In genomic region chr2:151632982-151633381, GRCm38 (mm10) we compare ENCODE assay signal across 16 mouse cellular contexts. TPM values are rescaled to one million over a fixed set of nuclear protein-coding genes. Genes with fewer than 3 reads are reported as not detected.
DNase-seq lines count a peak whose midpoint lies in the region; ATAC-seq lines count a peak whose summit lies in the region.
"Had no signal": no experiment of that assay in that cellular context is flagged by ENCODE, and none has a peak within 500 bp of the region (broad histone marks: within the 10 kb centered on the region; RNA-seq: fewer than 3 reads in every experiment).

No protein-coding gene starts in this region.

- peak overlapping the region; percentile 99; the same call in 1 of the 2 replicates for H3K4me2 ChIP-seq in limb, embryonic 12.5 days
- no peak overlapping the region for H3K4me2 ChIP-seq in limb, embryonic 15.5 days
- peak overlapping the region; percentile 63 for H3K4me2 ChIP-seq in neural tube, embryonic 15.5 days

- ATAC-seq in limb, embryonic 12.5 days (ENCODE audit: insufficient number of reproducible peaks, insufficient read depth, low FRiP score, low TSS enrichment, low read depth): no peak
- no peak for ATAC-seq in limb, embryonic 15.5 days (ENCODE audit: insufficient number of reproducible peaks, low FRiP score, low TSS enrichment, low read depth)
- ATAC-seq in neural tube, embryonic 15.5 days (ENCODE audit: low FRiP score): no peak

- no peaks in the 10 kb centered on the region for H3K36me3 ChIP-seq in heart, embryonic 10.5 days
- no peaks in the 10 kb centered on the region for H3K36me3 ChIP-seq in limb, embryonic 12.5 days
- no peaks in the 10 kb centered on the region for H3K36me3 ChIP-seq in limb, embryonic 10.5 days
- H3K36me3 ChIP-seq in limb, embryonic 15.5 days: no peaks in the 10 kb centered on the region
- H3K36me3 ChIP-seq in neural tube, embryonic 15.5 days: no peaks in the 10 kb centered on the region
- H3K36me3 ChIP-seq: intestine, embryonic 15.5 days; liver, embryonic 13.5 days had no signal

- 39% methylated on average over 5 of the region's 5 CpGs for WGBS in heart, embryonic 10.5 days
- 22% methylated on average over 5 of the region's 5 CpGs for WGBS in limb, embryonic 12.5 days
- WGBS in limb, embryonic 10.5 days: 33% methylated on average over 5 of the region's 5 CpGs
- 33% methylated on average over 5 of the region's 5 CpGs for WGBS in limb, embryonic 15.5 days
- 42% methylated on average over 5 of the region's 5 CpGs for WGBS in neural tube, embryonic 15.5 days

- H3K4me3 ChIP-seq in heart, embryonic 10.5 days: no peak overlapping the region
- no peak overlapping the region for H3K4me3 ChIP-seq in limb, embryonic 12.5 days (replicated peaks)
- no peak overlapping the region for H3K4me3 ChIP-seq in limb, embryonic 10.5 days
- peak overlapping the region; percentile 58 for H3K4me3 ChIP-seq in limb, embryonic 15.5 days
- peak overlapping the region; percentile 85 for H3K4me3 ChIP-seq in neural tube, embryonic 15.5 days (replicated peaks)

- peak; percentile 66 for DNase-seq in heart, embryonic 10.5 days (ENCODE audit: low spot score)
- DNase-seq in heart, postnatal 25 days (ENCODE audit: low spot score): no peak
- no peak for DNase-seq in limb, embryonic 10.5 days (ENCODE audit: low spot score)
- DNase-seq in kidney, adult 9 months: no peak
- DNase-seq: liver, embryonic 13.5 days had no signal

- H3K27ac ChIP-seq in heart, embryonic 10.5 days: no peak overlapping the region
- no peak overlapping the region for H3K27ac ChIP-seq in limb, embryonic 12.5 days
- H3K27ac ChIP-seq in limb, embryonic 10.5 days: no peak overlapping the region
- no peak overlapping the region for H3K27ac ChIP-seq in limb, embryonic 15.5 days
- no peak overlapping the region for H3K27ac ChIP-seq in neural tube, embryonic 15.5 days (replicated peaks)
- H3K27ac ChIP-seq: liver, embryonic 13.5 days had no signal

- intact Hi-C loops in heart, postnatal 25 days (cut with DNase I): loop anchor here (5.0 kb wide), 1 partner anchor 141 kb away; the partner anchor contains the start of gene Nsfl1c

- no peaks in the 10 kb centered on the region for H3K9me3 ChIP-seq in heart, embryonic 10.5 days
- no peaks in the 10 kb centered on the region for H3K9me3 ChIP-seq in limb, embryonic 12.5 days
- H3K9me3 ChIP-seq in limb, embryonic 10.5 days (replicated peaks): no peaks in the 10 kb centered on the region
- H3K9me3 ChIP-seq in limb, embryonic 15.5 days: no peaks in the 10 kb centered on the region
- H3K9me3 ChIP-seq in neural tube, embryonic 15.5 days (replicated peaks): no peaks in the 10 kb centered on the region
- H3K9me3 ChIP-seq: intestine, embryonic 15.5 days; liver, embryonic 13.5 days had no signal

- H3K27me3 ChIP-seq in heart, embryonic 10.5 days (ENCODE audit: insufficient read depth, poor library complexity, severe bottlenecking): peaks cover 59% of the 10 kb centered on the region
- peaks cover 49% of the 10 kb centered on the region for H3K27me3 ChIP-seq in limb, embryonic 12.5 days
- peaks cover 52% of the 10 kb centered on the region for H3K27me3 ChIP-seq in limb, embryonic 10.5 days (ENCODE audit: low read depth, poor library complexity, severe bottlenecking)
- peaks cover 37% of the 10 kb centered on the region for H3K27me3 ChIP-seq in limb, embryonic 15.5 days
- 0 out of 2 replicates have a peak, but pooled peaks cover 3% of the 10 kb centered on the region for H3K27me3 ChIP-seq in neural tube, embryonic 15.5 days (replicated peaks)

- H3K9ac ChIP-seq in limb, embryonic 12.5 days (replicated peaks): no peak overlapping the region
- H3K9ac ChIP-seq in limb, embryonic 15.5 days: no peak overlapping the region
- H3K9ac ChIP-seq in neural tube, embryonic 15.5 days (replicated peaks): no peak overlapping the region
- H3K9ac ChIP-seq: liver, embryonic 13.5 days had no signal

- H3K4me1 ChIP-seq in heart, embryonic 10.5 days: peaks cover 11% of the 10 kb centered on the region; the same call in 1 of the 2 replicates
- peaks cover 4% of the 10 kb centered on the region; the same call in 1 of the 2 replicates for H3K4me1 ChIP-seq in limb, embryonic 12.5 days (replicated peaks)
- peaks cover 15% of the 10 kb centered on the region for H3K4me1 ChIP-seq in limb, embryonic 10.5 days
- H3K4me1 ChIP-seq in limb, embryonic 15.5 days: peaks cover 11% of the 10 kb centered on the region
- peaks cover 46% of the 10 kb centered on the region for H3K4me1 ChIP-seq in neural tube, embryonic 15.5 days

RNA-seq across cellular contexts. Expression of gene Snph, which starts 0.6 kb away (rescaled TPM):
- 0.30 and 0.83 TPM in 2 replicates for polyA plus RNA-seq in heart, embryonic 10.5 days (2016; fragmentation: Nextera tagmentation; extraction: Ambion mirVana)
- 1 to 10 TPM; 5.3 TPM for total RNA-seq in heart, postnatal 25 days (2021)
- polyA plus RNA-seq in limb, embryonic 12.5 days (2016; fragmentation: Nextera tagmentation; extraction: Ambion mirVana): 0.29 and 0.44 TPM in 2 replicates
- 0.14 and 0.30 TPM in 2 replicates for polyA plus RNA-seq in limb, embryonic 10.5 days (2016; fragmentation: Nextera tagmentation; extraction: Ambion mirVana)
- polyA plus RNA-seq in limb, embryonic 15.5 days (2015; fragmentation: Nextera tagmentation; extraction: Ambion mirVana): 0.68 and 1.0 TPM in 2 replicates
- 28.6 and 33.0 TPM in 2 replicates for polyA plus RNA-seq in neural tube, embryonic 15.5 days (2015; fragmentation: Nextera tagmentation; extraction: Ambion mirVana)
- total RNA-seq: neutrophil, adult 5-6 weeks had no signal
- polyA plus RNA-seq: C2C12; liver, embryonic 13.5 days had no signal

RNA-seq across cellular contexts. Expression of gene Rad21l, which starts 35.4 kb away (rescaled TPM):
- polyA plus RNA-seq in heart, embryonic 10.5 days (2016; fragmentation: Nextera tagmentation; extraction: Ambion mirVana): not detected in 2 replicates
- total RNA-seq in heart, postnatal 25 days (2021): not detected
- not detected in 2 replicates for polyA plus RNA-seq in limb, embryonic 12.5 days (2016; fragmentation: Nextera tagmentation; extraction: Ambion mirVana)
- polyA plus RNA-seq in limb, embryonic 10.5 days (2016; fragmentation: Nextera tagmentation; extraction: Ambion mirVana): not detected in 2 replicates
- not detected in 2 replicates for polyA plus RNA-seq in limb, embryonic 15.5 days (2015; fragmentation: Nextera tagmentation; extraction: Ambion mirVana)
- polyA plus RNA-seq in neural tube, embryonic 15.5 days (2015; fragmentation: Nextera tagmentation; extraction: Ambion mirVana): 0.33 and 0.36 TPM in 2 replicates
- total RNA-seq: adrenal gland, adult 18-20 months; gastrocnemius, adult 8-10 months; neutrophil, adult 5-6 weeks had no signal
- polyA plus RNA-seq: C2C12; embryonic facial prominence, embryonic 11.5 days; heart, postnatal 0 days; intestine, embryonic 15.5 days; liver, embryonic 13.5 days; small intestine, adult 2 months had no signal

Comparison
In these comparisons a context has a peak if more than half of its experiments do, and no peak if none do; other contexts are left out.
1. H3K4me3 ChIP-seq: peak in limb, embryonic 15.5 days (single experiment) and neural tube, embryonic 15.5 days (single experiment); none in heart, embryonic 10.5 days (single experiment), limb, embryonic 12.5 days (single experiment) and limb, embryonic 10.5 days (single experiment).
2. RNA of gene Snph, which starts 0.6 kb away (polyA plus RNA-seq): 28.6 to 33.0 TPM in neural tube, embryonic 15.5 days; 0.30 to 0.83 TPM in heart, embryonic 10.5 days, 0.68 to 1.0 TPM in limb, embryonic 15.5 days, 0.29 to 0.44 TPM in limb, embryonic 12.5 days and 0.14 to 0.30 TPM in limb, embryonic 10.5 days; every median in the first group is over 10 times any median in the second.